Mouse (Mus musculus) left cerebral cortex, adult 2 months (tissue): Measurements from ENCODE around the gene Lrch1. TPM values are rescaled to one million over a fixed set of nuclear protein-coding genes. Genes with fewer than 3 reads are reported as not detected.

Source experiments
- DNase-seq, 2 experiments: peaks; one replicate each; pipeline ENCODE4 v3.0.0; 2021 to 2022; ENCODE audit warnings: low spot score in 2 of 2, mixed read lengths in 1 of 2; ENCODE audit errors: extremely low spot score in 1 of 2
- H3K27ac ChIP-seq: fragments of 200-600 bp; 2 replicates; pipeline ENCODE4 v1.8.1; 2022
- H3K4me3 ChIP-seq: fragments of 200-600 bp; 2 replicates; pipeline ENCODE4 v1.8.1; 2022
- CTCF ChIP-seq: fragments of 200-600 bp; IDR thresholded peaks from 2 replicates; pipeline ENCODE4 v1.8.1; 2022; ENCODE audit warnings: antibody characterized with exemption, mild to moderate bottlenecking, moderate library complexity
- intact Hi-C: fragments of 180-260 bp; cut with DNase I; formaldehyde crosslinking; loops from one replicate; pipeline ENCODE4 v1.15.1; 2025
- total RNA-seq, 2 experiments: library from RNA; stranded (reverse); gene quantifications; 2 replicates each; pipeline ENCODE4 v1.2.3; 2021

The Lrch1 gene
- total RNA-seq, 2 experiments from 2014 or later, result 14.8 to 16.3 TPM

DNA sequence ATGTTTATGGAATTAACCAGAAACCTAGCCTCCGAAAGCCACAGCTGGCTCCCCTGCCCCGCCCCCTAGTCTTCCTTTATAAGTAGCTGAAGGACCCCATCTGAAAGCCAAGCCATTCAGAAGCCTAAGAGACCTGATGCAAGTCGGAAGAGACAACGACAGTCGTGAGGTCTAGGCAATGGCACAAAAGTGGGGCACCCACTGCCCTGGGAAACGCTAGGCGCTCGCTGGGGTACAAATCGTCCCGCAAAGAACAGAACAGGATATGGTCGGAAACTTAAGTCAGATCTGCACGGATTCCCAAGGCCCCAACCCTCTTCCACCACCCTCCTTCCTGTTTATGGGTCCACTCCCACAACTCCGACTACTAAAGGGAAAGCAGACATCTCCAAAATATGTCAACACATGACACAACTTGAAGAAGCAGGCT lies 1.3 kb downstream of the Lrch1 start:
- DNase-seq, result no peak
- H3K27ac ChIP-seq, result peak overlapping the region; percentile 95
- TF ChIP-seq CTCF, result no peak
- intact Hi-C loops, result loop anchor here (2.0 to 5.0 kb wide), 3 partner anchors 44 to 94 kb away; no protein-coding TSS in a partner anchor
- H3K4me3 ChIP-seq, result peak overlapping the region; percentile 85

- intact Hi-C loops, result loop anchor here (2.0 to 5.0 kb wide), 3 partner anchors 45 to 93 kb away; no protein-coding TSS in a partner anchor
- H3K4me3 ChIP-seq, result peak overlapping the region; percentile 85
- DNase-seq, result no peak
- no peak for TF ChIP-seq CTCF
- H3K27ac ChIP-seq, result no peak overlapping the region; the same call in 1 of the 2 replicates
Measured at GRCm38 (mm10) chr14:74945266-74946215, 2.1 kb downstream of the Lrch1 start.

- DNase-seq, result no peak
- intact Hi-C loops, result no loop called here
- no peak for TF ChIP-seq CTCF
- no peak overlapping the region for H3K27ac ChIP-seq
- no peak overlapping the region for H3K4me3 ChIP-seq
Measured at GRCm38 (mm10) chr14:74944128-74944755, 3.4 kb downstream of the Lrch1 start.

- H3K27ac ChIP-seq, result no peak overlapping the region
- no peak for DNase-seq
- intact Hi-C loops, result no loop called here
- H3K4me3 ChIP-seq, result no peak overlapping the region
- no peak for TF ChIP-seq CTCF
Measured at GRCm38 (mm10) chr14:74943581-74944117, 4.0 kb downstream of the Lrch1 start.

DNA sequence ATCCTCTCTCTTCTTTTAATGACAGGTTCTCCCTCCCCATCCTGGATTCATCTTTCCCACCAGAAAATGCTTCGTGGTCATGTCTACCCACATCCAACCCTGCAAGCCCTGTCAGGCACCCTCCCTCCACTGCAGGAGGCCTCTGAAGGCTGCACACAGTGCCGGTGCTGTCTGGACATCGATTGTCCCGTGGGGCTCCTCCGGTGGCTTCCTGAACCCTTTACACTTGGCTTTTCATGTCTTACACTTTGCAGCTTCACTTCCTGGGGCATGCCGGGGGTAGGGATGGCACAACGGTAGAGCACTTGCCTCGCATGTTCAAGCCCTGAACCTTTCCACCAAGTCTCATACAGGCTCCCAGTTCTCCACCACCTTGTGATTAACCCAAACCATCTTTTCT lies 4.7 kb downstream of the Lrch1 start:
- Histone ChIP-seq H3K4me3 (no peak overlapping the region), H3K27ac (no peak overlapping the region)
- intact Hi-C loops, result no loop called here
- TF ChIP-seq CTCF, result no peak
- DNase-seq, result no peak

- no peak for DNase-seq
- no peak overlapping the region for H3K4me3 ChIP-seq
- no peak for TF ChIP-seq CTCF
- intact Hi-C loops, result no loop called here
- no peak overlapping the region for H3K27ac ChIP-seq
Measured at GRCm38 (mm10) chr14:74941591-74941990, 6.1 kb downstream of the Lrch1 start.

GRCm38 (mm10) chr14:74940741-74941140 lies 6.9 kb downstream of the Lrch1 start:
- DNase-seq, result no peak
- intact Hi-C loops, result no loop called here
- no peak overlapping the region for H3K27ac ChIP-seq
- no peak overlapping the region for H3K4me3 ChIP-seq
- no peak for TF ChIP-seq CTCF

DNA sequence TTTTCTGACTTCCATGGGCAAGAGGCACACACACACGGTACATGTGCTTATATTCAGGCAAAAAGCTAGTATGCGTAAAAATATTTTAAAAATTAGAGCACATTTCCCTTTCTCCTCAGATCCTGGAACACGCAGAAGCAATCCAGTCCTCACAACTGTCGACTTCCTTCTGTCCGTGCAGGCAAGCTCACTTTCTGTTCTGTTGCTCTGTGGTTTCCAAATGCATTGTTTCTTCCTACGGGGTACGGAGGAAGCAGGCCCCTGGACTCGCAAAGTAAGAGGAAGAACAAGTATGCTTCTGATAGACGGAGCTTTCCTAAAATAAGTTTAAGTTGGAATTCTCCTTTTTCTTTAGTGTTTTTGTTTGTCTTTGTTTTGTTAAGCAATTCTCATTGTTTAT lies 8.3 kb downstream of the Lrch1 start:
- no peak for DNase-seq
- no peak overlapping the region for H3K4me3 ChIP-seq
- intact Hi-C loops, result no loop called here
- H3K27ac ChIP-seq, result no peak overlapping the region
- TF ChIP-seq CTCF, result no peak

DNA sequence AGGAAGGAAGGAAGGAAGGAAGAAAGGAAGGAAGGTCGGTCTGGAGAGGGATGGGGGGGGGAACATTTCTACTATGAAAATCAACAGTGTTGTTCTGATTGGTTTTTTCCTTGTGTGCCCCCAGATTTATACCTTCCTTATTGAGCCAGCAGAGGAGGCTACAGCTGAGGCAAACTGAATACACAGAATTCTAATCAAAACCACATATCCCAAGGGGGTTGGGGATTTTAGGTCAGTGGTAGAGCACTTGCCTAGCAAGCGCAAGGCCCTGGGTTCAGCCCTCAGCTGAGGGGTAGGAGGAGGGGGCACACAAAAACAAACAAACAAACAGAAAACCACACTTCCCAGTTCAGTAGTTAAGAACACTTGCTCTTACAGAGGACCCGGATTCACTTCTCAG lies 8.8 kb downstream of the Lrch1 start:
- no peak overlapping the region for H3K27ac ChIP-seq
- H3K4me3 ChIP-seq, result no peak overlapping the region
- intact Hi-C loops, result no loop called here
- DNase-seq, result no peak
- no peak for TF ChIP-seq CTCF

DNA sequence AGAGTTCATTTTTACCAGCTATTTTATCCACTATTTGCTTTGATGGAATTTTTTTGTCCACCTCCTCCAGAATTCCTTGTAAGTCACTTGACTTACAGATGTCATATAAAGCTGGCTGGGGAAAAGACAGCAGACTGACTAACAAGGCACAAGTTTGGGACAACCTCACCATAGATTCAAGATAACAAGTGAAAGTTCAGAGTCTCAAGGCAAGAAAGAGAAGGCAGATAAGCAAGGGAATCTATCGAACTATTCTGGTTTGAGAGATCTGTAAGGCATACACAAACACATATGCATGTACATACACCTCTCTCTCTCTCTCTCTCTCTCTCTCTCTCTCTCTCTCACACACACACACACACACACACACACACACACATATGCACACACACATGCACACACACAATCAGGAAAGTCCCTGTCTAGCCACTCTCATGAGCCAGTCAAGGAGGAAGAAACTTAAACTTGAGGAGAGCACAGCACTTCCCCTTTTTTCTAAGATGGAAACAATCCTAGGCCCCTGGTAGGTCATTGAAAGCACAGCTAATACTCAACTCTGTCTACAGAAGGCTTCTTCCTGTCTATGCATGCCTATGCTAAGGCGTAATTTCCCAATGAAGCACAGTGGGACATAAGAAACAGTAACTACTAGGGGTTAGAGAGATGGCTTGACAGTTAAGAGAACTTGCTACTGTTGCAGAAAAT lies 11.0 kb downstream of the Lrch1 start:
- intact Hi-C loops, result no loop called here
- no peak overlapping the region for H3K4me3 ChIP-seq
- no peak overlapping the region for H3K27ac ChIP-seq
- no peak for DNase-seq
- no peak for TF ChIP-seq CTCF

GRCm38 (mm10) chr14:74935111-74935510 lies 12.6 kb downstream of the Lrch1 start:
- Histone ChIP-seq H3K27ac (no peak overlapping the region), H3K4me3 (no peak overlapping the region)
- intact Hi-C loops, result no loop called here
- no peak for DNase-seq
- no peak for TF ChIP-seq CTCF
